Comparison of ENCODE assay signal across 8 mouse cellular contexts in genomic region chr3:96558159-96558558, GRCm38 (mm10). TPM values are rescaled to one million over a fixed set of nuclear protein-coding genes. Genes with fewer than 3 reads are reported as not detected.
DNase-seq lines count a peak whose midpoint lies in the region; ATAC-seq lines count a peak whose summit lies in the region.

No protein-coding gene starts in this region.

- peak overlapping the region; percentile 76 for H3K4me3 ChIP-seq in hindbrain, embryonic 13.5 days
- peak overlapping the region; percentile 72 for H3K4me3 ChIP-seq in liver, embryonic 12.5 days

- peak overlapping the region; percentile 84 for H3K4me2 ChIP-seq in hindbrain, embryonic 13.5 days
- H3K4me2 ChIP-seq in liver, embryonic 12.5 days: peak overlapping the region; percentile 79

- H3K36me3 ChIP-seq in hindbrain, embryonic 13.5 days: peaks cover 21% of the 10 kb centered on the region
- peaks cover 25% of the 10 kb centered on the region for H3K36me3 ChIP-seq in liver, embryonic 12.5 days

- 0% methylated on average over 17 of the region's 17 CpGs for WGBS in hindbrain, embryonic 13.5 days
- WGBS in liver, embryonic 12.5 days (ENCODE audit: insufficient replicate concordance): under 1% methylated on average over 17 of the region's 17 CpGs

- H3K4me1 ChIP-seq in hindbrain, embryonic 13.5 days (replicated peaks): peaks cover 63% of the 10 kb centered on the region
- H3K4me1 ChIP-seq in liver, embryonic 12.5 days: peaks cover 54% of the 10 kb centered on the region

- no peaks in the 10 kb centered on the region for H3K27me3 ChIP-seq in hindbrain, embryonic 13.5 days
- no peaks in the 10 kb centered on the region for H3K27me3 ChIP-seq in liver, embryonic 12.5 days (replicated peaks)

- no peaks in the 10 kb centered on the region for H3K9me3 ChIP-seq in hindbrain, embryonic 13.5 days
- H3K9me3 ChIP-seq in liver, embryonic 12.5 days (replicated peaks): no peaks in the 10 kb centered on the region

- DNase-seq in kidney, adult 11 months: peak; percentile 49
- DNase-seq in kidney, adult 8-10 months: no peak
- peak; percentile 41 for DNase-seq in embryo, embryonic 9.5 days (ENCODE audit: extremely low spot score)
- DNase-seq in spleen, postnatal 4 days (ENCODE audit: low spot score in 2 of 2): peak; percentile 49 to 82
- DNase-seq in frontal cortex, adult 2 months (ENCODE audit: extremely low spot score in 1 of 2, low spot score in 1 of 2): no peak

- peak overlapping the region; percentile 78 for H3K9ac ChIP-seq in hindbrain, embryonic 13.5 days
- peak overlapping the region; percentile 88 for H3K9ac ChIP-seq in liver, embryonic 12.5 days

- peak overlapping the region; percentile 77 for H3K27ac ChIP-seq in hindbrain, embryonic 13.5 days
- peak overlapping the region; percentile 88 for H3K27ac ChIP-seq in liver, embryonic 12.5 days

- ATAC-seq in hindbrain, embryonic 13.5 days (ENCODE audit: low FRiP score): peak; percentile 29
- ATAC-seq in liver, embryonic 12.5 days: 0 out of 2 replicates have a peak, but pooled peaks have one; percentile 11
- no peak for ATAC-seq in frontal cortex, adult (ENCODE audit: low TSS enrichment)

RNA-seq across cellular contexts. Expression of gene Txnip, which starts 0.4 kb away (rescaled TPM):
- 60.5 and 67.6 TPM in 2 replicates for polyA plus RNA-seq in hindbrain, embryonic 13.5 days (2015; fragmentation: Nextera tagmentation; extraction: Ambion mirVana)
- 28.6 and 29.9 TPM in 2 replicates for polyA plus RNA-seq in liver, embryonic 12.5 days (2016; fragmentation: Nextera tagmentation; extraction: Ambion mirVana)
- 27.5 and 27.7 TPM in 2 replicates for polyA plus RNA-seq in frontal cortex, adult 2 months (2012; rRNA removed)

RNA-seq across cellular contexts. Expression of gene Gm16253, which starts 18.6 kb away (rescaled TPM):
- polyA plus RNA-seq in hindbrain, embryonic 13.5 days (2015; fragmentation: Nextera tagmentation; extraction: Ambion mirVana): 1.2 and 1.6 TPM in 2 replicates
- 0.24 and 0.26 TPM in 2 replicates for polyA plus RNA-seq in liver, embryonic 12.5 days (2016; fragmentation: Nextera tagmentation; extraction: Ambion mirVana)
- polyA plus RNA-seq in frontal cortex, adult 2 months (2012; rRNA removed): not detected in 2 replicates

RNA-seq across cellular contexts. Expression of gene Hfe2, which starts 33.2 kb away (rescaled TPM):
- 0.89 and 0.92 TPM in 2 replicates for polyA plus RNA-seq in hindbrain, embryonic 13.5 days (2015; fragmentation: Nextera tagmentation; extraction: Ambion mirVana)
- polyA plus RNA-seq in liver, embryonic 12.5 days (2016; fragmentation: Nextera tagmentation; extraction: Ambion mirVana): 0.68 and 0.98 TPM in 2 replicates
- 0.60 and 1.1 TPM in 2 replicates for polyA plus RNA-seq in frontal cortex, adult 2 months (2012; rRNA removed)

RNA-seq across cellular contexts. Expression of gene Polr3gl, which starts 35.8 kb away (rescaled TPM):
- 38.3 and 39.3 TPM in 2 replicates for polyA plus RNA-seq in hindbrain, embryonic 13.5 days (2015; fragmentation: Nextera tagmentation; extraction: Ambion mirVana)
- polyA plus RNA-seq in liver, embryonic 12.5 days (2016; fragmentation: Nextera tagmentation; extraction: Ambion mirVana): 16.7 and 19.8 TPM in 2 replicates
- polyA plus RNA-seq in frontal cortex, adult 2 months (2012; rRNA removed): 67.3 and 84.3 TPM in 2 replicates

RNA-seq across cellular contexts. Expression of gene Ankrd34a, which starts 38.3 kb away (rescaled TPM):
- polyA plus RNA-seq in hindbrain, embryonic 13.5 days (2015; fragmentation: Nextera tagmentation; extraction: Ambion mirVana): 9.7 and 10.5 TPM in 2 replicates
- polyA plus RNA-seq in liver, embryonic 12.5 days (2016; fragmentation: Nextera tagmentation; extraction: Ambion mirVana): 0.33 and 0.44 TPM in 2 replicates
- polyA plus RNA-seq in frontal cortex, adult 2 months (2012; rRNA removed): 50.2 and 57.4 TPM in 2 replicates

Comparison
In these comparisons a context has a peak if more than half of its experiments do, and no peak if none do; other contexts are left out.
1. DNase-seq: peak in kidney, adult 11 months (single experiment), embryo, embryonic 9.5 days (single experiment) and spleen, postnatal 4 days (2 of 2); none in kidney, adult 8-10 months (0 of 2) and frontal cortex, adult 2 months (0 of 2).